Comparison of ENCODE assay signal across 9 mouse cellular contexts in genomic region chr8:84797971-84798370, GRCm38 (mm10). TPM values are rescaled to one million over a fixed set of nuclear protein-coding genes. Genes with fewer than 3 reads are reported as not detected.
A peak's percentile ranks its signal among the peaks of the same experiment; 100 is the strongest.
DNase-seq lines count a peak whose midpoint lies in the region; ATAC-seq and TF ChIP-seq lines count a peak whose summit lies in the region.
"Had no signal": no experiment of that assay in that cellular context is flagged by ENCODE, and none has a peak within 500 bp of the region (broad histone marks: within the 10 kb centered on the region; RNA-seq: fewer than 3 reads in every experiment).

No protein-coding gene starts in this region.

- TF ChIP-seq CTCF in cerebellum, adult 2 months (IDR thresholded peaks at IDR 0.05; ENCODE audit: borderline replicate concordance, insufficient read depth, low read depth, low read length) = no peak

- no peak overlapping the region for H3K9ac ChIP-seq in limb, embryonic 12.5 days (replicated peaks)
- H3K9ac ChIP-seq in forebrain, embryonic 12.5 days = peak overlapping the region; percentile 93; the same call in 1 of the 2 replicates
- H3K9ac ChIP-seq in midbrain, embryonic 15.5 days = no peak overlapping the region; the same call in 1 of the 2 replicates

- H3K27ac ChIP-seq in cerebellum, adult 2 months (ENCODE audit: insufficient read depth, low read length) = peak overlapping the region; percentile 79
- no peak overlapping the region for H3K27ac ChIP-seq in limb, embryonic 12.5 days
- no peak overlapping the region for H3K27ac ChIP-seq in limb, embryonic 10.5 days
- no peak overlapping the region for H3K27ac ChIP-seq in forebrain, embryonic 12.5 days
- peak overlapping the region; percentile 13 for H3K27ac ChIP-seq in midbrain, embryonic 15.5 days

- peaks cover 48% of the 10 kb centered on the region for H3K4me1 ChIP-seq in cerebellum, adult 2 months (ENCODE audit: control insufficient read depth, insufficient read depth, low read length)
- peaks cover 43% of the 10 kb centered on the region for H3K4me1 ChIP-seq in limb, embryonic 12.5 days (replicated peaks)
- H3K4me1 ChIP-seq in limb, embryonic 10.5 days = peaks cover 26% of the 10 kb centered on the region
- peaks cover 36% of the 10 kb centered on the region for H3K4me1 ChIP-seq in forebrain, embryonic 12.5 days
- H3K4me1 ChIP-seq in midbrain, embryonic 15.5 days = peaks cover 26% of the 10 kb centered on the region

- H3K36me3 ChIP-seq in limb, embryonic 12.5 days = peaks cover 12% of the 10 kb centered on the region
- no peaks in the 10 kb centered on the region for H3K36me3 ChIP-seq in limb, embryonic 10.5 days
- H3K36me3 ChIP-seq in forebrain, embryonic 12.5 days (replicated peaks) = no peaks in the 10 kb centered on the region
- no peaks in the 10 kb centered on the region for H3K36me3 ChIP-seq in midbrain, embryonic 15.5 days (replicated peaks)

- H3K4me2 ChIP-seq in limb, embryonic 12.5 days = peak overlapping the region; percentile 89
- H3K4me2 ChIP-seq in forebrain, embryonic 12.5 days = peak overlapping the region; percentile 78
- H3K4me2 ChIP-seq in midbrain, embryonic 15.5 days = peak overlapping the region; percentile 97

- H3K9me3 ChIP-seq in limb, embryonic 12.5 days = no peaks in the 10 kb centered on the region
- no peaks in the 10 kb centered on the region for H3K9me3 ChIP-seq in limb, embryonic 10.5 days (replicated peaks)
- H3K9me3 ChIP-seq in forebrain, embryonic 12.5 days = no peaks in the 10 kb centered on the region
- no peaks in the 10 kb centered on the region for H3K9me3 ChIP-seq in midbrain, embryonic 15.5 days

- no peaks in the 10 kb centered on the region for H3K27me3 ChIP-seq in cerebellum, adult 2 months (ENCODE audit: control insufficient read depth, insufficient read depth, low read length)
- peaks cover 88% of the 10 kb centered on the region for H3K27me3 ChIP-seq in limb, embryonic 12.5 days
- H3K27me3 ChIP-seq in limb, embryonic 10.5 days (ENCODE audit: low read depth, poor library complexity, severe bottlenecking) = peaks cover 97% of the 10 kb centered on the region
- peaks cover 94% of the 10 kb centered on the region for H3K27me3 ChIP-seq in forebrain, embryonic 12.5 days
- H3K27me3 ChIP-seq in midbrain, embryonic 15.5 days (replicated peaks) = peaks cover 75% of the 10 kb centered on the region

- ATAC-seq in cerebellum, adult (ENCODE audit: insufficient number of reproducible peaks, low FRiP score, low TSS enrichment) = no peak
- no peak for ATAC-seq in limb, embryonic 12.5 days (ENCODE audit: insufficient number of reproducible peaks, insufficient read depth, low FRiP score, low TSS enrichment, low read depth)
- no peak for ATAC-seq in forebrain, embryonic 12.5 days (ENCODE audit: low FRiP score)
- ATAC-seq in midbrain, embryonic 15.5 days (replicated peaks) = no peak

- H3K4me3 ChIP-seq in cerebellum, adult 2 months (replicated peaks; ENCODE audit: insufficient read depth, low read depth, low read length) = no peak overlapping the region
- peak overlapping the region; percentile 76 for H3K4me3 ChIP-seq in limb, embryonic 12.5 days (replicated peaks)
- H3K4me3 ChIP-seq in limb, embryonic 10.5 days = no peak overlapping the region
- peak overlapping the region; percentile 68 for H3K4me3 ChIP-seq in forebrain, embryonic 12.5 days (replicated peaks)
- peak overlapping the region; percentile 62; the same call in 1 of the 2 replicates for H3K4me3 ChIP-seq in midbrain, embryonic 15.5 days

- peak in 1 of 2 experiments; percentile 36 for DNase-seq in cerebellum, adult 2 months
- no peak for DNase-seq in limb, embryonic 10.5 days (ENCODE audit: low spot score)
- DNase-seq in frontal cortex, postnatal 10 days (ENCODE audit: low spot score in 2 of 2) = no peak
- DNase-seq in adrenal gland, postnatal 10 days = no peak
- DNase-seq: thymus, postnatal 25 days had no signal

- WGBS in cerebellum, adult 2 months = 40% methylated on average over 6 of the region's 6 CpGs
- 71% methylated on average over 6 of the region's 6 CpGs for WGBS in limb, embryonic 12.5 days
- 72% methylated on average over 6 of the region's 6 CpGs for WGBS in limb, embryonic 10.5 days
- WGBS in forebrain, embryonic 12.5 days = 71% methylated on average over 6 of the region's 6 CpGs
- WGBS in midbrain, embryonic 15.5 days = 79% methylated on average over 6 of the region's 6 CpGs

- TF ChIP-seq POLR2A in cerebellum, adult 2 months (IDR thresholded peaks at IDR 0.05; ENCODE audit: borderline replicate concordance, insufficient read depth, low read length) = no peak

RNA-seq across cellular contexts. Expression of gene Nfix, which starts 2.2 kb away (rescaled TPM):
- polyA plus RNA-seq in cerebellum, adult 2 months (2012; rRNA removed) = 98.5 and 105 TPM in 2 replicates
- polyA plus RNA-seq in limb, embryonic 12.5 days (2016; fragmentation: Nextera tagmentation; extraction: Ambion mirVana) = 14.5 and 18.1 TPM in 2 replicates
- 0.24 and 2.1 TPM in 2 replicates for polyA plus RNA-seq in limb, embryonic 10.5 days (2016; fragmentation: Nextera tagmentation; extraction: Ambion mirVana)
- 31.9 and 33.2 TPM in 2 replicates for polyA plus RNA-seq in forebrain, embryonic 12.5 days (2016; fragmentation: Nextera tagmentation; extraction: Ambion mirVana)
- 48.6 and 54.0 TPM in 2 replicates for polyA plus RNA-seq in midbrain, embryonic 15.5 days (2015; fragmentation: Nextera tagmentation; extraction: Ambion mirVana)
- 100 to 1,000 TPM; 145 to 200 TPM for total RNA-seq in adrenal gland, postnatal 10 days (2021)

RNA-seq across cellular contexts. Expression of gene Dand5, which starts 24.7 kb away (rescaled TPM):
- 16.1 and 16.2 TPM in 2 replicates for polyA plus RNA-seq in cerebellum, adult 2 months (2012; rRNA removed)
- 4.1 and 5.1 TPM in 2 replicates for polyA plus RNA-seq in limb, embryonic 12.5 days (2016; fragmentation: Nextera tagmentation; extraction: Ambion mirVana)
- 1.9 and 2.7 TPM in 2 replicates for polyA plus RNA-seq in limb, embryonic 10.5 days (2016; fragmentation: Nextera tagmentation; extraction: Ambion mirVana)
- 5.3 and 5.6 TPM in 2 replicates for polyA plus RNA-seq in forebrain, embryonic 12.5 days (2016; fragmentation: Nextera tagmentation; extraction: Ambion mirVana)
- polyA plus RNA-seq in midbrain, embryonic 15.5 days (2015; fragmentation: Nextera tagmentation; extraction: Ambion mirVana) = 12.3 and 13.4 TPM in 2 replicates
- 1 to 10 TPM; 5.0 to 6.9 TPM for total RNA-seq in adrenal gland, postnatal 10 days (2021)

RNA-seq across cellular contexts. Expression of gene Gadd45gip1, which starts 33.4 kb away (rescaled TPM):
- 45.3 and 45.5 TPM in 2 replicates for polyA plus RNA-seq in cerebellum, adult 2 months (2012; rRNA removed)
- polyA plus RNA-seq in limb, embryonic 12.5 days (2016; fragmentation: Nextera tagmentation; extraction: Ambion mirVana) = 46.5 and 48.6 TPM in 2 replicates
- polyA plus RNA-seq in limb, embryonic 10.5 days (2016; fragmentation: Nextera tagmentation; extraction: Ambion mirVana) = 51.7 and 54.4 TPM in 2 replicates
- polyA plus RNA-seq in forebrain, embryonic 12.5 days (2016; fragmentation: Nextera tagmentation; extraction: Ambion mirVana) = 43.0 and 44.8 TPM in 2 replicates
- 35.5 and 36.1 TPM in 2 replicates for polyA plus RNA-seq in midbrain, embryonic 15.5 days (2015; fragmentation: Nextera tagmentation; extraction: Ambion mirVana)
- total RNA-seq in adrenal gland, postnatal 10 days (2021) = 10 to 100 TPM; 39.2 to 40.0 TPM

RNA-seq across cellular contexts. Expression of gene Rad23a, which starts 42.5 kb away (rescaled TPM):
- 117 and 120 TPM in 2 replicates for polyA plus RNA-seq in cerebellum, adult 2 months (2012; rRNA removed)
- polyA plus RNA-seq in limb, embryonic 12.5 days (2016; fragmentation: Nextera tagmentation; extraction: Ambion mirVana) = 104 and 109 TPM in 2 replicates
- polyA plus RNA-seq in limb, embryonic 10.5 days (2016; fragmentation: Nextera tagmentation; extraction: Ambion mirVana) = 119 and 122 TPM in 2 replicates
- polyA plus RNA-seq in forebrain, embryonic 12.5 days (2016; fragmentation: Nextera tagmentation; extraction: Ambion mirVana) = 108 and 118 TPM in 2 replicates
- 88.2 and 91.7 TPM in 2 replicates for polyA plus RNA-seq in midbrain, embryonic 15.5 days (2015; fragmentation: Nextera tagmentation; extraction: Ambion mirVana)
- 100 to 1,000 TPM in 1 of 2 experiments, 10 to 100 TPM in 1; 89.4 to 108 TPM for total RNA-seq in adrenal gland, postnatal 10 days (2021)

RNA-seq across cellular contexts. Expression of gene Calr, which starts 48.8 kb away (rescaled TPM):
- 343 and 394 TPM in 2 replicates for polyA plus RNA-seq in cerebellum, adult 2 months (2012; rRNA removed)
- polyA plus RNA-seq in limb, embryonic 12.5 days (2016; fragmentation: Nextera tagmentation; extraction: Ambion mirVana) = 764 and 842 TPM in 2 replicates
- polyA plus RNA-seq in limb, embryonic 10.5 days (2016; fragmentation: Nextera tagmentation; extraction: Ambion mirVana) = 820 and 843 TPM in 2 replicates
- polyA plus RNA-seq in forebrain, embryonic 12.5 days (2016; fragmentation: Nextera tagmentation; extraction: Ambion mirVana) = 619 TPM in 2 replicates
- 669 and 673 TPM in 2 replicates for polyA plus RNA-seq in midbrain, embryonic 15.5 days (2015; fragmentation: Nextera tagmentation; extraction: Ambion mirVana)
- total RNA-seq in adrenal gland, postnatal 10 days (2021) = 100 to 1,000 TPM; 404 to 492 TPM

Comparison
In these comparisons a context has a peak if more than half of its experiments do, and no peak if none do; other contexts are left out.
1. H3K4me3 ChIP-seq: peak in limb, embryonic 12.5 days (single experiment), forebrain, embryonic 12.5 days (single experiment) and midbrain, embryonic 15.5 days (single experiment); none in cerebellum, adult 2 months (single experiment) and limb, embryonic 10.5 days (single experiment).
2. H3K27ac ChIP-seq: peak in cerebellum, adult 2 months (single experiment) and midbrain, embryonic 15.5 days (single experiment); none in limb, embryonic 12.5 days (single experiment), limb, embryonic 10.5 days (single experiment) and forebrain, embryonic 12.5 days (single experiment).
3. Peak in every context shown above with its lines, with median percentiles within 50 percentile points of each other: H3K4me2 ChIP-seq.